Mouse (Mus musculus) lung, adult 2 months (tissue): ENCODE measurements around the gene Tmem274.

Experiments used
- CTCF ChIP-seq: fragments of 200-500 bp; IDR thresholded peaks from 2 replicates; pipeline ENCODE4 v1.5.1; 2011; ENCODE audit warnings: mild to moderate bottlenecking, low read length, control low read depth; ENCODE audit not compliant: insufficient read depth
- POLR2A ChIP-seq: fragments of 200-500 bp; IDR thresholded peaks from 2 replicates; pipeline ENCODE4 v1.6.1; 2011; ENCODE audit warnings: low read depth, mild to moderate bottlenecking, control low read depth, low read length, borderline replicate concordance; ENCODE audit errors: extremely low read depth

DNA sequence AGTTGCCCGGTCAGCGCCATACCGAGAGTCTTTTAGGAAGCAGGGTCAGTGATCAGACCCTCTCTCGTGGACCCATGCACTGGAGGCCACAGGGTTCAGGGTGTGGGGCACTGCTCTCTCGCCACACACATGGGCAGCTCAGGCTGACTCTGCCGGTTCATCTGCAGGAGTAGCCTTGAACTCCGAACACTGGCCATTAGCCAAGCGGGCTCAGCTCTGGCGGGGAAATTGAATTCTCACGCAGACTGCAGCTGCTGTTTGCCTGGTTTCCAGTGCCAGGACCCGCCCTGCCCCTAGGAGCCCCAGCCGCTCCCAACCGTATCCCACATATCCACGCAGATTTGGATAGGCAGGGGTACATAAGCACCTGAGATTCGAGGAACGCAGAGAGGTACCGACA, 22.9 kb upstream of the Tmem274 start:
- TF ChIP-seq POLR2A (no peak), CTCF (no peak)
